Mouse (Mus musculus): Measurements from ENCODE around the gene Arhgef7. TPM values are rescaled to one million over a fixed set of nuclear protein-coding genes. Genes with fewer than 3 reads are reported as not detected.

Gene Arhgef7
- total RNA-seq, 2 experiments from 2014 or later = 56.0 to 61.4 TPM

DNA sequence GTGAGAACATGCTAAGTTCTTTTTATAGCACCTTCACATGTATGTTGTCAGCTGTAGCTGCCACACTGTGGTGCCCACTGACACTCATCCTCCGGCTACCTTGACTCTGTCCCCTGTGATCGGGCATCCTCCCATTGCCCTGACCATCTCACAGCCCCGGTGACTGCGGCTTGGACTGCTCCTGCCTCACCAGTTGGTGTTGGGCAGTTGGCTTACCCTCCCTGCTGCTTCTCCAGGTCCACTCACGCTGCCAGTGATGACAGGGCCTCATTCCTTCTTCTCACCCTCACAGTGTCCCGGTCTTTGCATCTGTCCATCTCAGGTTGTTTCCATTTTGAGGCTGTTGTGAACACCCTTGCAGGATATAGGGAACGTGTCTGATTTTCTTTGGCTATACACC lies 35.3 kb downstream of the Arhgef7 start:
- DNase-seq = no peak

DNA sequence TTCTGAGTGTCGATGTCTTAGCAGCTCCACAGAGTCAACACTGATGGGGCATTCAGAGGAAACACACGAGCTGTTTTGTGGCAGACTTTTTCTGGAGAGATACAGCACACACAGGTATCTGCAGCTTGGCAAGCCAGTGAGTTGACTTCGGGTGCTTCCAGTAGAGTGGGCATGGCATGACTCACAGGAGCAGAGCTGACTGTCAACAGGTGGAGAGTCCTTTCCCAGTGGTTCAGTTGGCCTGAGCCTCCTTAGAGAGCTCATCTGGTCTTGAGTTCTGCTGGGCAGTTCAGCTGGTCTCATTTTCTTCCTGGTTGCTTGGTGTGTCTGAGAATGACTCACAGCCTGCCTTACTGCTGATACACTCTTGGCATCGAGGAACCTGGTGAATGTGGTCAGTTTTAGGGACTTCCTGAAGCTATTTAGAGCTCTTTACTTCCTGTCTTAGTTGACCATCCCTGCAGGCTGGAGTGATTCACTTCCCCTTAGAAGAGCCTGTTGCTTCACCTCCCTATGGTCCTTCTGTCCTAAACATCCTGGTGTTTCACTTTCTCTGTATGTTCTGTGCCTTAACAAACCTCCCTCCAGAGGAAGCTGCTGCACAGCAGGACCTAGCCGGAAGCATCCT lies 39.8 kb downstream of the Arhgef7 start:
- no peak for DNase-seq

DNA sequence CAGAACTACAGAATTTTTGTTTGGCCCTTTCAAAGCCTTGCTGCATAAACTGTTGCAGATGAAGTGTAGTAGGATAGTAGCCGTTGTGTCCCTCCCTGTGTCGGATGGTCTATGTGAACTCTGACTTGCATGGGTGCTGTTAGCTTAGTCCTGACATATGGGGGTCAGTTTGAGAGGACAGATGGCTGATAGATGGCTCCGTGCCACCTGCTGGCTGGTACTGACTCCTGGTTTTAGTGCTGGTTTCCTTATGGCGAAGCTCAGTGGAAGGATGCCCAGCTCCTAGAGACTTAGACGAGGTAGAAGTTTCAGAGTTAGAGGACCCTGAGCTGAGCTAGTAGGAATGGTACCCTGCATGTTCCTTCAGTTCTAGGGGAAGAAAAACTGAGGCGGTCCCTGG lies 42.5 kb downstream of the Arhgef7 start:
- no peak for DNase-seq

DNA sequence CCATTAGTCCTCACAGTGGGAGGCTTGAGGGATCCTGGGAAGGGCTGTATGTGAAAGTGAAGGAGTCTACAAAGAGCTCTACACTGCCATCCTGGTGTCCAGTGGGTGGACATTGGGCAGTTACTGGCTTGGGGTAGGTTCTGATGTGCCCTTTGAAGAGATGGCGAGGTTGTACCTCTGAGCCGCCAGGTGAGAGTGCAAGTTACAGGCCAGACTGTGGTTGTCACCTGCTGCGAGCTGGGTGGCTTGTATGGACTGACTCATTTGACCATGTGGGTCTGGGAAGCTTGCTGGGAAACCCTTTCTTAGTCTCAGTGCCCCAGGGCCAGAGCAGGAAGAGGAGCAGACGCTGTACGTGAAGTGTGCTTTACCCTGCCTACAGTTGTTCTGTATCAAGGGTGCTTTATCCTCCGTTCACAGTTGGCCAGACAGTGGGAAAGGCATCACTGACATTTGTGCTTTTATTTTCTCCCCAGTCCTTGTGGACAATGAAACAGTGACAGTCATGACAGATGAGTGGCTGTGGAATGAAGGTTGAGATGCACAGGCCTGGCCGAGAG lies 43.1 kb downstream of the Arhgef7 start:
- DNase-seq = no peak

DNA sequence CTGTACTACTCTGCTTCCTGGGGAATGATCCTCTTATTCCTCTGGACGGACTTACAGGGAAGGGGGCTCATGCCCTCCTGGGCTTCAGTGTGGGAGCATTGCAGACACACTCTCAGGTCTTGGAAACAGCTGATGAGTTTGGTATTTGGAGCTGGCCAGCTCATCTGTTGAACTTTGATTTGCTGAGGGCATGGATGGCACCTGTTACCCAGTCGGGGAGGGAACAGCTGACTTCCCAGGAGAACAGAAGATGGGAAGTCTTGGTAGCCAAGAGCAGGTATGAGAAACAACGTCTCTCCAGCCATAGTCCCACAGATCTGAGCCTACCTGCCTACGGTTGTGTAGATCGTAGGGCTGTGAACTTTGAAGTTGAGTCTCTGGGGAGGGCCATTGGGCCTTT lies 44.1 kb downstream of the Arhgef7 start:
- DNase-seq = no peak

DNA sequence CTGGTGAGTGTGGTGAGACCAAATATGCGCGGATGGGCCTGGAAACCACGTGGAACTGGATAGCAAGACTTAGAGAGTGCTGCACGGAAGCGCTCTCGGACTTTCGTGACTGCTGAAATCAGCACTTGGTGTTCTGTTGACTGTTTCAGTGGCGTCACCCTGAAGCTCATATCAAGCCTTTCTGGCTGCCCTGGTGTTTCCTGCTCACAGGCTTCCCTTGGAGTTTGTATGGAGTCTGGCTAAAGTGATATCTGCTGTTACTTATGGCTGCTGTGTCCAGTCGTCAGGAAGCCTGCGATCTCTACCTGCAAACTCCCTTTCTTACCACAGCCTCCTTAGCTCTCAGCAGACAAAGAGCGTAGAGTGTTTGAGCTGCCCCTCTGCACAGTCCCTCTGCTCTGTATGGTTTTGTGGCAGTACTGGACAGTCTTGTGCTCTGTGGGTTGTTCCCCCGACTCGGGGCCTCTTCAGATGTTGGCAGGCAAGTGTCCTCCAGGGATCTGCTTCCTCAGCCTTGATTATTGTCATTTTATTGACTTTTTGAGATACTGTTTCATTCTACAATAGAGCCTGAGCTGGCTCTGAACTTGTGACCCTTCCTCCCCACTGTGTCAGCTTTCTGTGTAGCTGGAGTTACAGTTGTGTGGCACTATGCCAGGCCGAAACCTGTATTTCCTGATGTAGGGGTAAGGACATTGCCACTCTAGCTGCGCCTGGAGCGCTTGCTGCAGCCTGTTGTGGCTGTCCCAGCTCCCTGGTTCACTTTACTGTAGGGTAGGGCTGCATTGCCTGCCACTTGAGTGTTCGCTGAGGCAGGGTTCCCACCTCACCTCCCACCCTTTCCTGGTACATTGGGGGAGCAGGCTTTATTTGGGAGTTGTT lies 46.9 kb downstream of the Arhgef7 start:
- DNase-seq = no peak

DNA sequence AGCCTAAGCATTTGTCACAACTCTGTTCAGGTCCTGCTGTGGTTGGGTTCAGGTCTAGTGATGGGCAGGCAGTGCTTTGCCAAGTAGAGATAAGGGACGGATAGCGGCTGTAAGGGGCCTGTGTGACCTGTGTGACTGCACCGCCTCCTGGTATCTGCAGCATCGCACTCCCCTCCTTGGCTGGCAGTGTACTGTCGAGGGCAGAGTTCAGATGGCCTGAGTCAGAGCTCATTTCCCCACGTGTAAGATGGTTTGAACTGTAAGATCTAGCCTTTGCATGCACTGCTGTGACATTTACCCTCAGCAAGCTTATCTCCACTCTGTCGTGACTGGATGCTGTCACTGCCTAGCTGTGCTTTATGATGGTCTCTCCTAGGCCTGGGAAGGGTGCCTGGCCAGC lies 48.4 kb downstream of the Arhgef7 start:
- DNase-seq = no peak

DNA sequence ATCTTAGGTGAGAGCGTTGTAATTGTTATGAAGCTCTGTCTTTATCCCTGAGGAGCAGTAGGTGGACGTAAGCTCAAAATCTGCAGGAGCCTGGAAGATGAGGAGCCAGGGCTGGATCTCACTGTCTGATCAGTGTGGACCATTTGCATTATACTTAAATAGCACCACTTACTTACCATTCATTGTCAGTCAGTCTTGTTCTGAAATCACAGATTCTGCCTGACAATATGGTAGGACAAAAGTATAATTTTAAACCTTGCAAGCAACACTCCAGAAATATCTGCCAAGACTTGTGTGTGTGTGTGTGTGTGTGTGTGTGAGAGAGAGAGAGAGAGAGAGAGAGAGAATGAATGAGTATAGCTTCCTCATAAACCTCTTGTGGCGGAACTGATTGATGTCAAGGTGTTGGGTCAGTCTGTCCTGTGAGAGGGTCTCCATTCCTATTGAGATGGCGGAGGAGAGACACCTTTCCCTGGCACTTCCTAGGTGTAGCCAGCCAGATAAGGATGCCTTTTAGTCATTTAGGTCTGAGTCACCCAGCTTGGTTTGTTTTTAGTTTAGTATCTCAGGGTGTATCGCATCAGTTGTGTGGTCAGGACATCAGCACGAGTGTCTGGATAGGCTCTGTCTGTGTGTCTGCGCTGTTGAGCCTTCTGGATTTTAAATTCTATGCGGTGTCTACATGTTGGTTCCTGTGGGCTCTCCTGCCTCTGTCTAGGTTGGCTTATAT lies 49.1 kb downstream of the Arhgef7 start:
- no peak for DNase-seq

DNA sequence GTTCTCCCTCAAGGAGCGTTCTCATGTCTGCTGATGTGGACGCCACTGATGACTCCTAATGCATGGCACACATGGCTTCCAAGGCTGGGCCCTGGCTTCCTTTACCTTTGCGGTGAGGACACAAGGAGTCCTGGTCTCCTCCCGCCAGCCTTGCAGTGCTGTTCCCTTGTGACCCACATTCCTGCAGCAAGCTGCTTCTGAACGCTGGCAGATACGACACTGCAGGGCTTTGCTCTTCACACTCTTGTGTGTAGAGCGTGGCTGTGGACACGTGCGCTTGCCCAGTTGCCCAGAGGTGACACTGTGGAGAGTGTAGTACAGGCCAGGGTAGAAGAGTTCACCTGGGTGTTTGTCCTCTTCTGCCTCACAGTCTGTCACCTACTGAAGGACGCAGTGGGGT lies 49.7 kb downstream of the Arhgef7 start:
- DNase-seq = no peak

DNA sequence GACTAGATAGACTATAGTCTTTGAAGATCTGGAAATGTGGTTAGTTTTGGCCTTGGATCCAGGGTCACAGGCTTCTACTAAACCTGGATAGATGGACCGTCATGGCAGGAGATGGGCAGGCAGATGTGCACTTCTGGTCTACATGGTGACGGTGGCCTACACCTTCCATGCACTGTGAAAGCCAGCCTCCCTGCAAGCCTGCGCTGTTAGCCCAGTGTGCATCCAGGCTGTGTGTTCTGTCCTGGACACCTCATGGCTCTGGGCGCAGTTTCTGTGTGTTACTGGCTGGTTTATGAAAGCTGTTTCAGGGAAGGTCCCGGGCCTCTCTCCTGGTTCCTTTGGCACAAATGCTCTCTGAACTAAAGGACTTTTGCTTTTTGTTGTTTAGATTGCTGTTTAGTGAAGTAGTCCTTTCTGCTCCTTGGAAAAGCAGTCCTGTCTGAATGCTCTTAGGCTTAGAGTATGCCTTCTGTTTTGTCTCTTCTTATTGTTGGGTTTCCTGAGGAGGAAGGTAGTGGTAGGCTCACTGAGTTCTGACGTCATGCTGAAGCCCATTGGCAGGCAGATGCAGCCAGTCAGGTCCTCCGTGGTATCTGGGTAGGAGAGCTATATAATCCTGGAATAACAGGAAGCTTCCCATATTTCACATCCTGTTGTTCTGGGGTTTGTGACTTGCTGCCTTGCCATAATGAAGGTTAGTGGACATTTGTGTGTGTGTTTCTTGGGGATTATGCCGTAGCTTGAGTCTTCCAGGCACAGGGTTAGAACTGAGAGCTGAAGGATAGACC lies 51.3 kb downstream of the Arhgef7 start:
- DNase-seq = no peak

DNA sequence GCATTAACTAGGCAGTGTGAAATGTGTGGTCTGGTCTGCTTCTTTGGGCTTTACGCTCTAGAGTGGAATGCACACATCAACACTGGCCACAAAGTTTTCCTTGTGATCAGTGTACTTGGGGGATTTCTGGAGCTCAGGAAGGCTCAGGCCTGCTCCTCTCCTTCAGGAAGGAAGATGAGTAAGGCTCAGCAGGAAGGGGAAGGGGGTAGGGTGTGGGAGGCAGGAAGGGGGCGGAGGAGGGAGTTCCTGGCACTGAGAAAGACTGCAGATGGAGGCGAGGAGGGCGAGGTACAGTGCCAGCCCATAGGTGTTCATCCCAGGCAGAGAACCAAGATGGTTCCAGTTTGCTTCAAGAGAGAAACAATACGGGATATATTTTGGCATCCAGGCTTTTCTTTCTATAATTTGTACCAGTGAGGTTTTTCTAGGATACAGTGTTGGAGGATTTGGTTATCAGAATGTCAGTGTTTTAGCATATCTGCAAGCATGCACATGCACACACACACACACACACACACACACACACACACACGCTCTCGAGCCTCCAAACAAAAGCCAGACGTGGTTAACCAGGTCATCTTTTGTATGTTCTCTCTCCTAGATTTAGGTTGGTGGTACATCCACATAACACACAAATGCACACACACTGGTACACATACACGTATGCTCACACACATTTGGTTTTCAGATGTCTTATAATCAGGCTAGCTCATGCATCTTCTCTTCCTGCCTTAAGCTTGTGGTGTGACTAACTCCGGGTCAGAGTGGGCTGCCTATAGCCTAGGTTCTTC lies 52.5 kb downstream of the Arhgef7 start:
- no peak for DNase-seq

DNA sequence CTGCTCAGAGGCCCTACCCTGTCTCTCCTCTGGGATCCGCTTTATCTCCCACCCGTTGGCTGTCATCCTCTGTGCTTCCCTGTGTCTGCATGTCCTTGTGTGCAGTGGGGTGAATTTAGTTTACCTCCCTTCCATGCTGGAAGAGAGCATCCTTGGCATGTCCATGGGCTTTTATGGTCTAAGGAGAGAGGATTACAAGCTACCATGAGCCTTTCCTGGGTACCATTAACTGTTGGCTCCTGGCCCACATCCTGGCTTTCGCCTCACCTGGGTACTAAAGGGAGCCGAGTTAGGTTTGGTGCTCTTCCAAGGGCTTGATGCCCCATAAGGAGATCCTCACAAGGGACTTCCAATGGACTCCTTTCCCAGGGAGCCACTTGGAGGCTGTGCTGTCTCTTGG lies 53.1 kb downstream of the Arhgef7 start:
- DNase-seq = no peak

DNA sequence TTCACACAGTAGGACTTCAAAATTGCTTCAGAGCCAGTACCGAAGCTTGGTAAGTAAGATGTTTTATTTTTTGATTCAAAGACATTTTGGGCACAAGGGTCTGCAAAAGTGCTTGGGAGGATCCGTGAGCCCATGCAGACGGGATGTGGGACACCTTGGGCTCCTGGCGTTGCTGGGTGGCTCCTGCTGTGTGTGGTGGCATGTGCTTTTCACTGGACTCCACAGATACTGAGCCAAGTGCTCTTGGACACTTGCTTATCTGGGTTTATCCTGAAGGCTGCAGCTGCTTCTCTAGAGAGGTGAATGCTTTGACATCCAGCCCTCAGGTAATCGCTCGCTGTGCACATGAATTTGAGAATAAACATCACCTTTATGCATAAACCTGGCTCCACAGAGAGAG lies 55.1 kb downstream of the Arhgef7 start:
- DNase-seq = no peak

DNA sequence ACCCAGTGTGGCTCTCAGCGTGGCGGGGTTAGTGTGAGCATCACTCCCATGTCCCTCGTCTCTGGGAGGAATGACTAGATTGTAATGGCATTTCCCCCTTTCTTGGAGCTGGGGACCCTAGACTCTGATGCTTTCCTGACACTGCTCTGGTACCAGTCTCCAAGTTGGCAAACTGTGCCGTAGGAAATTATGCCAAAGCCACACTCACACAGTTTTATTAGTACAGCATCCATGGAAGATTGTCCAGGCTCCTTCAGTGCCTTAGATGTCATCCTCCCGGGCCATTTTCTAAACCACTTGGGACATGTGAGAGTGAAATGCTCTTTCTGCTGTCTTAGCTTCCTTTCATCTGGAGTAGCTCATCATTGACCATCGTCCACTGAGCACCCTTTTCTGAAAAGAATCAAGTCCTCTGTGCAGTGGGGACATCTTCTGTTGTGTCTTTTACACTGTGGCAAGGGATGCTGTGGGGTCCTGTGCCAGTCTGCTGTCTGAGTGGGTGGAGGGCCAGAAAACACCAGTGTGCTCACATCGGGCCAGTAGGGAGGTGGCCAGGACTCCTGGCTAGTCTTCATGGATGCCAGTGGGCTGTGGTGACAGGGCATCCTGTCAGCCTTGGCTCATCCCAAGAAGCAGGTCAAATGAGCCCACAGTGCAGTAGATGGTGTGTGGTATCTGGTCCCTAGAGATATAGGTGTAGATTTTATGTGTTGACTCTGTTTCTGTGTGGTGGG lies 56.5 kb downstream of the Arhgef7 start:
- no peak for DNase-seq

DNA sequence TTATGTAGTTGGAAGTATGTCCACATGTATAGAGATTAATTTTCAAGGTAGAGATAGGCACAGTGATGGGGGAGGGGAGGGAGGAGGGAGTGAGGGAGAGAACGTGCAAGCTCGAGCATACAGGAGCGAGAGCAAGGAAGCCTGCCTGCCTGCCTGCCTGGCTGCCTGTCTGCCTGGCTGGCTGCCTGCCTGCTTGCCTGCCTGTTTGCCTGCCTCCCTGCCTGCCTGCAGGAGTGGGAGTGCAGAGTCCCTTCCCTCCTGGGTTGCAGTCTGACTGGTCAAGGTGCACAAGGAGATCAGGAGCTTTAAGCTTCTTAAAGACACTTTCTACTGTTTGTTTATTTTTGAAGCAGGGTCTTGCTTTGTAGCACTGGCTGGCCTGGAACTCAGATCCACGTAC lies 57.6 kb downstream of the Arhgef7 start:
- no peak for DNase-seq

DNA sequence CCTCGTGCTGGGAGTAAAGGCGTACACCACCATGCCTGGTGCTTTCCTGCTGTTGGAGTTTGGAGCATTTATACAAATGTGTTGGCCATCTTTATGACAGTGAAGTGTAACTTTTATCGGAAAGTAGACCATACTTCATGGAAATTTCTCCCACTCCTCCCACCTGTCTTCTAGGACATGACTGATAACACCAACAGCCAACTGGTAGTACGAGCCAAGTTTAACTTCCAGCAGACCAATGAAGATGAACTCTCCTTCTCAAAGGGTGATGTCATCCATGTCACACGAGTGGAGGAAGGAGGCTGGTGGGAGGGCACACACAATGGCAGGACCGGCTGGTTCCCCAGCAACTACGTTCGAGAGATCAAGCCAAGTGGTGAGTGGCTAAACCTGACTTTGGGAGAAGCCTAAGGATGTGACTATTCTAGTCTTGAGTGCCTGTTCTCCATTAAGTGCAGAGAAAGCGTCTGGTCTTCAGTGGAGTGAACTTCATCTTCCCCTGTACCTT lies 58.1 kb downstream of the Arhgef7 start:
- DNase-seq = no peak

DNA sequence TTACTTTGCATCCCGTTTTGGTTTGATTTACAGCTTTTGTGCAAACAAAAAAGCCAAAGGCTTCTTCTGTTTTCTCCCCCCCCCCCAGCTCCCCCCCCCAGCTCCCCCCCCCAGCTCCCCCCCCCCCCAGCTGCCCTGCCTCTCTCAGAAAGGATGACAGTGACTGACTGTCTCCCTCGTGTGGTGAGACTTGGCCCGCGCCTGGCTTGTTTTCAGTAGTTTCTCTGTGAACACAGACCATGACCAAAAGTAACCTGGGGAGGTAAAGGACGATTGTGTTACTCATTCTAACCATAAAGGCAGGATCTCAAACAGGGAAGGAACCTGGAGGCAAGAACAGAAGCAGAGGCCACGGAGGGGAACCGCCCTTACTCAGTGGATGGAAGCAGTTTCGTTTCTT lies 60.7 kb downstream of the Arhgef7 start:
- no peak for DNase-seq

DNA sequence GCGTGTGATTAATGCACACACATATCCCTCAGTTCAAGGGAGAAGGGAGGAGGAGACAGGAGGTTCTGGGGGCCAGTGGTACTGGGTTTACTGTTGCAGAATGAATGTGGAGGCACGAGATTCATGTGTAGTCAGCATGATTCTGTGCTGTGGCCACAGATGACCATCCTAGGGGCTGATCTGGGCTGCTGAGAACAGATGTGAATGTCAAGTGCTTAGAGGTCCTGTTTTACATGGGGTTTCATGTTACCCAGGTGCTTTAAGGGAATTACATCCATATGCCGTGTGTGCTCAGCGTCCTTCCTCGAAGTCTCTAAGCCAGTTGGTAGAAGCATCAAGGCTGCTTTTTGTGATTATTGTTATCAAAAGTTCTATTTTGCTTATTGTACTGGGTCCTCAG lies 61.6 kb downstream of the Arhgef7 start:
- DNase-seq = no peak

DNA sequence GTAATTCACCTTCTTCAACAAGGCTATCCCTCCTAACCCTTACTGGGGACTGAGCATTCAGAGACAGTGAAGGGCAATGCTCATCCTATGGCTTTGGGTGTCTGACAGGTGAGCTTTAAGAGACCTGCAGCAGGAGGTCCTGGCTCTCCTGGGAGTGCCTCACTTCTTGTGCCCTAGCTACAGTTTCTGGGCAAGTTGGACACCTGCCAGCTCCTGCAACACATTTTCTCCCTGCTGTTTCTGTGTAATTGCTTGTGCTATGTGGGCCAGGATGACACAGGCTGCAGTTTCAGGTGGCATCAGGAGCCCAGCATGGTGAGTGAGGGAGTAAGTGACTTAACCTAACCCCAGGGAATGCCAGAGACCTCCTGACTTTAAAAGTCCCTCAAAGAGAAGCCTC lies 67.4 kb downstream of the Arhgef7 start:
- no peak for DNase-seq

DNA sequence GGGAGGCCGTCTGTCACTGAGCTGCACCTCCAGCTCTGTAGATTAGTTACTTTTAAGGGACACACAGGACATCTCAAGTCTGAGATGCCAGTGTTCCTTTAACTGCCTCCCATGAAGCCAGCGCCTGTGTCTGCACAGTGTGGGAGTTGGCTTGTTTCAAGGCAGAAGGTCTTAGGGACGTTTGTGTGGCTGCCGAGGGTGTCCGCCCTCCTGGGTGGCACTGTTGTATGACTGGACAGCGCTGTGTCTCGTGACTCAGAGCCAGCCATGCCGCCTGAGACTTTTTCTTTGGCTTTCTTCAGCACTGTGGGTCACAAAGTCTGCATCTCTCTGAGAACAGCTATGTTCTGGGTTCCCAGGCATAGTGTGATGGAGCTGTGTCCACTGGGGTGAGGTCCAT lies 69.6 kb downstream of the Arhgef7 start:
- DNase-seq = no peak

Measured in gastrocnemius, postnatal 25 days (tissue).